Mouse (Mus musculus): Measurements from ENCODE around the gene Calr4. TPM values are rescaled to one million over a fixed set of nuclear protein-coding genes. Genes with fewer than 3 reads are reported as not detected.

The Calr4 gene
- total RNA-seq (2022), result 1 to 10 TPM in 2 of 4 experiments, under 1 TPM in 2; 0.76 to 2.0 (median 1.0) TPM

DNA sequence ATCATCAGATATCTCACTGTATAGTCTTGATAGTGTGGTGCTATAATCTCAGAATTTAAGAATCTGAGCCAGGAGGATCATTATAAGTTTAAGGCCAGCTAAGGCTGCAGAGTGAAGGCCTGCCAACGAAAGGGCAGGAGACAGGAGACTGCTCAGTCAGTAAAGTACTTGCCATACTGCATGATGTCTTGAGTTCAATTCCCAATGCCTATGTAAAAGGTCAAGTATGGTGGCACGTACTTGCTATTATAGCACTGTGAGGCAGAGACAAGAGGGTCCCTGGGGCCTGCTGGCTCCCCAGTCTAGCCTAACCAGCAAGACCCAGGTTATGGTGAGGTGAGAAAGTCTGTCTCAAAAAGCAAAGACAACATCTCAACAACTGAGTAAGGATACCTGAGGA is at the start of gene Calr4:
TSS of gene Calr4 (plus strand) at position 301 of the 400 bp plus-strand sequence.
- DNase-seq (ENCODE audit: low spot score in 2 of 2), result no peak

DNA sequence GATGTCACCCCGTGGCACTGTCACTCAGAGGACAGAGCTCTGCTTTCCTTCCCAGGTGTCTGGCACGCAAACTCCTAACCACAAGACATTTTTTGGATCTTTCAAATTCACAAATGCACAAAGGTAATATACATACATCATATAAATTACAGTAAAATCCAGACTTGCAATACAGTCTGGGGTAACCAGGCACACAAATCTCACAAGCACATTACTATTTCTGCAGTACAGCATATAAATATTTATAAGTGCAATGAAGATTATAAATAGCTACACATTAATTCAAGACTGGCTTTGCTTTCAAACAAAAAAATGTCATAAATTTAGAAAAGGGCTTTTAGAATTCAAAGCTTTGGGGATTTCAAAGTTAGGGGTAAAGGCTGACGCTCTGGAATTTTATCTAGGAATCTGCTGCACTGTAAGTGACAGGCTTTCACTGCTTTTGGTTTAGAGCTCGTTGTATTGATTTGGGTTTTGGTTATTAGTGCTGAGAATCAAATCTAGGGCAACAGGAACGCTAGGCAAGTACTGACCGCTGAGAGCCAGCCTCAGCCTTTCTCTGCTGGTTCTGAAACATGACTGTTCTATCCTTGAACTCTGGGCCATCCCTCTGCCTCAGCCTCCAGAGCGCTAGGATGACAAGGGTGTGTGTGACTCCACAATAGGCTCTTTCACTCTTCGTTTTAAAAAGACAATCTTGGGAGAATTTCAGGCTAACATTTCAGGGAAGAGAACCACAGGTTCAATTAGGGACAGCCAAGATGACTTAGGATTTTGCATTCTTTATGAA is 48.5 kb upstream of the Calr4 start:
- no peak for DNase-seq (ENCODE audit: low spot score in 2 of 2)

DNA sequence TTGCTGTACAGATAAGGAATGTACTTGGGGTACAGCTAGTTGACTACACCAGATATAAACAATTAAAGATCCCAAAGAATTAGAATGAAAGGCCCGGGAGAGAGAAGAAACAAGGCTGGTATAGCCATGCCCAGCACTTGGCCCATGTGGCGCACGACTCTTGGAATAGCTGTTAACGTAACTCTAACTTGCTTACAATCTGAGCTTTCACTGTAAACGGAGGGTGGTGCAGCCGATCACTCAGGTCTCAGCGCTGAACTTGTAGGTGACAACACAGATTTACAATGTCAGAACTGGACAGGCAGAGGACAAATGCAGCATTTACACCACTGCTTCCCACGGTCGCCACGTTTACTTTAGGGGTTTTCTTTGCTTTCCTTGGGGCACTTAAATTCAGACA is 42.7 kb upstream of the Calr4 start:
- DNase-seq (ENCODE audit: low spot score in 2 of 2), result no peak

DNA sequence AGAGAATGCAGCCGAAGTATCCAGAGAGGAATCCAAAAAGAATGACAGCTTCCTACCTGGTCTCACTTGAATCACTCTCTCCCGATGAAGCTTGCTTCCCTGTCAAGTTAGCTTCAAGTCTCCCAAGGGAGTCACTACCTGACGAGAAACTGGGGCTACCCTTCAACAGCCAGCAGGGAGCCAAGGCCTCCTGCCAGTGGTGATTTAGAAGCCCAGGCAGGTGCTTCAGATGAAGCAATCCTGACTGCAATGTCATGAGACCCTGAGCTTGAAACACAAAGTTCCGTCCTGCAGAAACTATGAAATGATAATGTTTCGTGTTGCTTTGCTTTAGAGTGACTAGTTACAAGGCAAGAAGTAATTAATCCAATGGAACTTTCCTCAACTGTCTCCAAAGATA is 40.4 kb upstream of the Calr4 start:
- DNase-seq (ENCODE audit: low spot score in 2 of 2), result no peak

DNA sequence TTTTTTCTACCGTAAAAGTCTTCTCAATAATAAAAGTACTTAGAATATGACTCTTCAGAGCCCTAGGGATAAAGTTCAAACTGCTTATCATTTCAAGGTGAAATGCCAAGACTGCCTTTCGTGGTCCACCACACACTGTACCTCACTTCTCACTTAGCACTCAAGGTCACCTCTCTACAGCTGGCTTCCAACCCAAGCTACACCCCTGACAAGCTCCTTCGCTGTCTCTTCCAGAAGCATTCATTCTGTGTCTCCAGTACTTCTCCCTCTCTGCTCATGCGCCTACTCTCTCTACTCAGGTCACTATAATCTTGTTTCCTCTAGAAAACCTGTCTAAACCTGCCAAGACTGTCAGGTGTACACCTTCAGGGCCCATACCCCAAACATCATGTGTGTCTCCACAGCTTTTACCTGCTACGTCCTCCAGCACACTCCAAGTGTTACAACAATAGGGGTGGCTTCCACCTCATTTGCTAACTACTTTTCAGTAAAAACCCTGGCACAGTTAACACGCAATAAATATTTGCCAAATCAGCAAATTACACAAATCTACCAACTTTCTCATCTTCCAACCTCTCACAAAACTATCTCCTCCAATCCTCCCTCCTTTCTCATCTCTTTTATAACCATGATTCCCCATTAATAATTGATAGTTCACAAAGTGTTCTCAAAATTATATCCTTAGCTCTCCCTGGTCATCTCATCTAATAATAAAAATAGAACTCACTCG is 38.2 kb upstream of the Calr4 start:
- DNase-seq (ENCODE audit: low spot score in 2 of 2), result no peak

DNA sequence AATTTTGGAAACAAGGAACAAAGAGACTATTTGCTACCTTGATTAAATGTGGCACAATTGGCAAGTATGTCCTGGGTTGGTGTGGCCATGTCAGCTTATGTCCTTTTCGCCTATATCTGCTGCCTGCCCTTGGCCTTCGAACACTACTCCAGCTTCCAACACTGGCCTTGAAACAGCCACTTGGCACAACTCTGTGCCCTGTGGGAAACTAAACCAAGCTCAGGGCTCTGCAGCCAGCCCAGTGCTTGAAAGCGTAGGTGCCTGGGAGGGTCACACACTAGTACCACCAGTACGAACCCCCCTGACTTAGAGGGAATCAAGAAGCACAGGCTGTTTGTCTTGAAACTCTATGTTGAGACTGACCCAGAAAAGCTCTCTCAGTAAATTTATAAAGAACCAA is 35.2 kb upstream of the Calr4 start:
- DNase-seq (ENCODE audit: low spot score in 2 of 2), result no peak

DNA sequence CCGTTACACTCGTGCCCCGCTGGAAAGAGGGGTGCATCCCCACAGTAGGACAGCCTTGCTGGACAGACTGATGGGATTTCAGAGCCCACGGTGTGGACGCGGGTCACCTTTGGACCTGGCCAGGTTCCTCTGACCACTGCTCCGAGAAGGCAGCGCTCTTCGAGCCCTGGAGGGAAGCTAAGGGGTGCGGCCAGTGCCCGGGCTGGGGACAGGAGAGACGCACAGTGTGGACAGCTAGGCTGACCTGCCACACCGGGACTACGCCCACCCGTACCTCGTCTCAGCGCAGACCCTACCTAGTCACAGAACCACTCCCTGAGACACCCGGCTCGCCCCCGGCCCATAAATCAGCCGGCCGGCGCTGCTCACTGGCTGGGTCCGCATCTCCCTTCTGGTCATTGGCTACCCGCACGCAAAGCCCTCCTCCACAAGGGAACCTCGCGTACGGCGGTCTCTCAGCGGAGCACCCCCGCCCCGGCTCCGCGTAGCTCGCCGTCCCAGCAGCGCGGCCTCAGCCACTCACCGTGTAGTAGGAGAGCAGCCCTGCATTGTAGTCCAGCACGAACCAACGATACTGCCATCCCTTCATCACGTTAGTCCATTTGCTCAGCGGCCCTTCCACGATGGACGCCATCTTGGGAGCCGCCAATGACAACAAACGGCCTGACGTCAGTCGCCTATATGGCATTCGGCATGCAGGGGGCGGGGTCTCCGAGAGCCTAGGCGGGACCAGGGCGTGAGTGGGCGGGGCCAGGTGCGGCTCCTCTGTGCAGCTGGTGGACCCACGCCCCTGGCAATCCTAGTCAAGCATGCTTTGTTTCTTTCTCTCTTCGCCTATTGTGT is 32.5 kb upstream of the Calr4 start, which contains the start of gene Osbpl9:
TSS of gene Osbpl9 (minus strand) at position 691 of the 843 bp plus-strand sequence.
- peak; percentile 94 to 97 for DNase-seq (ENCODE audit: low spot score in 2 of 2)

DNA sequence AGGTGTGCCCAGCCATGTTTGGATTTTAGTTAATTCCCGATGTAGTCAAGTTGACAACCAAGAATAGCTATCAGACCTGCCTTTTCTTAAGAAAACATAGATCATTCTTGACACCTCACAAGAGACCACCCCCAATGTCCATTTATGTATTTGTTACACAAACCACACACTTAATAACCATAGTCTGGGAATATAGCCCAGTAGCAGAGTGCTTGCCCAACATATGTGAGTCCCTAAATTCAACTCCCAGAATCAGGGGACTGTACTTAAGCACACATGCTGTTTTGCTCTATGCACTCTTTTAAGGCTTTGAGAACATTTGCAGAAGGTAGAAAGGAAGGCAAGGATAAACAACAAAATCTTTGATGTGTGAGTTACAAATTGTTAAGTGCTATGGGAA is 30.4 kb upstream of the Calr4 start:
- no peak for DNase-seq (ENCODE audit: low spot score in 2 of 2)

DNA sequence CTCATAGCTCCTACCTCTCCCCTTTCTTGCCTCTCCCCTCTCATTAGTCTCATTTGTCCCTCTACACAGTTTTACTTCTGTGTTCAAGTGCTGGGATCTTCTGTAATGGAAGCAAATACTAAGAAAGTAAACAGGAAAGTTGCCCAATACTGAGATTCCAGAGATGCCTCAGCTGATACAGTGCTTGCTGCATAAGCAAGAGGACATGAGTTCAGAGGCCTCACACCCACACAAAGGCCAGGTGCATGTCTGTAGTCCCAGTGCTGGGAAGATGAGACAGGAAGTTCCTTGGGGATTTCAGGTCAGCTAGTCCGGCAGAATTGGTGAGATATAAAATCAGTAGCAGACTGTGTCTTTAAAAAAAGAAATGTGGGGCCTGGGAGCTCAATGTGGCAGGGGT is 29.9 kb upstream of the Calr4 start:
- DNase-seq (ENCODE audit: low spot score in 2 of 2), result no peak

DNA sequence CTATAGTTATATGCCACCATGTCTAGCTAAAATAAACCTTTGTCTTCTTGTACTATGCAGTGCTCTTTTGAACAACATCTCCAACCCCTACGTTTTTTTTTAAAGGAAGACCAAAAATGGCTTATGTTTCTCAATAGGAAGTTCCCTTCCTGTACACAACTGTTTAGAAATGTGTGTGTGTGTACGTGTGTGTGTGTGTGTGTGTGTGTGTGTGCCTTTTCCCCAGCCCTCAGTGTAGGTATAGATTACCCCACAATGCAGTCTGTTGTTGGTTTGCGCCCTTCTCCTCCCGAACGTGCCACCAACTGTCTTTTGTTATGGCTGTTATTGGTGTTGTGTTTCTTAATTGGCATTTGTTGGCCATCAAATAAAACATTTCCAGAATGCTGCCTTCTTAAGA is 26.8 kb upstream of the Calr4 start:
- DNase-seq (ENCODE audit: low spot score in 2 of 2), result no peak

DNA sequence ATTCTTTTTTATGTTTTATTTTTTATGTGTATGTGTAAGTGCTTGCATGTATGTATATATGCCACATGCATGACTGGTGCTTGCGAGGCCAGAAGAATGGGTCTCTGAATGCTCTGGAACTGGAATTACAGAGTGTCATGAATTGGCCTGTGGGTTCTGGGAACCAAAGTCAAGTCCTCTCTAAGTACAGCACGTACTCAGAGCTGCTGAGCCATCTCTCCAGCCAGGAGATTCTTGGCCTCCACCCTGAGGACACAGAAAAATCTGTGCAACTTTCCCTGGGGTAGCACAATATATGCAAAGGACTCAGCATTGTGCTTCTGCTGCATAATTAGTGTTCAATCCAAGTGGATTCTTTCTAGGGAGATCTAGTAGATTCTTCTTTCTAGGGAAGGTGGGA is 24.0 kb upstream of the Calr4 start:
- DNase-seq (ENCODE audit: low spot score in 2 of 2), result no peak

DNA sequence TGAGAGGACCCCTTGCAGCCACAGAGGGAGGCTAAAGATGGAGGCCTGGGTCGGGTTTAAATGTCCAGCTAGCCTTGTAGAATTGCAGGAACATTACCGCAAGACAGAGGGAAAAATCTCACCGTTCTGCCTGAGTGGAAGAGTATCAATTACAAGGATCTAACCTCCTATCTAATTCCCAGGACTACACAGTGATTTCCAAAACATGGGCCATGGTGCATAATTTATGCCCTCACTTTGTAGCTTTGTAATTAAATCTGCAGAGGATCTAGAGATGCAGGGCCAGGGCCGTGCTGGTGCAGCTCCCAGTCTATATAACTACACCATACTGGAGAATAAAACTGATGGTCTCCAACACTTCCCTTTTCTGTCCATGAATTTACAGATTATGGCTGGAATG is 23.4 kb upstream of the Calr4 start:
- no peak for DNase-seq (ENCODE audit: low spot score in 2 of 2)

DNA sequence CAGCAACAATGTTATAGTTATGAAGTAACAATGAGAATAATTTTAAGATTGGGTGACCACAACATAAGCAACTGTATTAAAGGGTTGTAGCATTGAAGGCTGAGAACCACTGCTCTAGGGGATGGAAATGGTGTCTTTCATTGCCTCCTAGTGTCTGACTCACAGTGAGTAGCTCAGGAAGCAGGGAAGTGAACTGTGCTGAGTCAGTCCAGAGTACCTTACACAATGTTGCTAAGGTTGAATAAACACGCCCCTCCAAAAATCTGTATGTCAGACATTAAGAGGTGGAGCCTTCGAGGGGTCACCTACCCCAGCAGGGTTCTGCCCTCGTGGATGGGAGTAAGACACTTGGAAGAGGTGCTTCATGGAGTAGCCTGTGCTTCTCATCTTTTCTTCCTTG is 20.3 kb upstream of the Calr4 start:
- DNase-seq (ENCODE audit: low spot score in 2 of 2), result no peak

DNA sequence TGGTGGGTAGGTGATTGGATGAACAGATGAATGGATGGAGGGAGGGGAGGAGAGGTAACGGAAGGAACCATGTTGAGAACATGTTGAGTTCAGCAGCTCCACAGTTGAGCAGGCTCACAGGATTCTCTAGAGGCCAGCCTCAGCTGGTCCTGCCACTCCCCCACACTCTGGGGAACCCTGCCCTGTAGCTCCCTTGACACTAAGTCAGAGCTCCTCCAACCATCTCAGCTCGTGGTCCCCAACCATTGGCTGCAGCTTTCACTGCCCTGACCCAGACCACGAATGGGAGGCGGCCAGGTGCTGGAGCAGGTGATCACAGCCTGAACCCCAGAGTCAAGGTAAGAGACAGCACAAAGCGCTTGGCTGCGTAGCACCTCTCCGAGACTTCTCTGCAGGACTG is 16.3 kb upstream of the Calr4 start:
- DNase-seq (ENCODE audit: low spot score in 2 of 2), result no peak

DNA sequence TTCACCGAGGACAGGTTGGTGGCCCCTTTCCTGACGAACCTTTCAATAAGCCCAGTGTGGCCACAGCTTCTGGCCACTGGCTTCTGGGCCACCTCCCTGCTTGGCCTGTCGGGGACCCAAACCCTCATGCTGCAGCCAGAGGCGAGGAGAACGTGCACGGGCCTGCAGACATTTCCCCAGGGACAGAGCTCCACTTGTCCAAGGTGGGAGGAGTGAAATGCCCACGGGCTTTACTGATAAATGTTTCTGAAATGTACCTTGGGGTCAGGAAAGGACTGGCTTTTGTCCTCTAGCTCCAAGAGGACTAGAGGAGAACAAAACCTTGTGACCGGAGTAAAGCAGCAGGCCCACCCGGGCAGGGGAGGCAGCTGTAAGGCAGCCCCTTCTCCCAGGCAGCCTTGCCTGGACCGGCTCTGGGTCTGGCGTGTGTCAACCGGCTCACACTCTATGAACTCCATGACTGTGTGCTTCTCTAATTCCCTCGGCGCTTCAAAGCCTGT is 13.8 kb upstream of the Calr4 start:
- no peak for DNase-seq (ENCODE audit: low spot score in 2 of 2)

DNA sequence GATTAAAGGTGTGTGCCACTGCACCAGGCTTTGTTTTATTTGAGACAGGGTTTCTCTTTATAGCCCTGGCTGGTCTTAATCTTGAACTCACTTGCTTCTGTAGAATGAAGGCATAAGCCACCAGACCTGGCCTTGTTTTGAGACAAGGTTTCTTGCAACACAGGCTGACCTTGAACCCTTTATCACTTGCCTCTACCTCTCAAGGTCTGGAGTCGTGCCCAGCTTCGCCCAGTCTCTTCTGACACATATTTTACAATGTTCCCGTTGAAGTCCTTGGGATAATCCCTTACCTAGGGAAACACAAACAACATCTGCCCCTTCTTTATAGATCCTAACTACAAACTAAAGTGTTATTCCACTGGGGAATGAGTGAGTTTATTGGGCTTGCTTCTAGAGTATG is 12.3 kb upstream of the Calr4 start:
- no peak for DNase-seq (ENCODE audit: low spot score in 2 of 2)

DNA sequence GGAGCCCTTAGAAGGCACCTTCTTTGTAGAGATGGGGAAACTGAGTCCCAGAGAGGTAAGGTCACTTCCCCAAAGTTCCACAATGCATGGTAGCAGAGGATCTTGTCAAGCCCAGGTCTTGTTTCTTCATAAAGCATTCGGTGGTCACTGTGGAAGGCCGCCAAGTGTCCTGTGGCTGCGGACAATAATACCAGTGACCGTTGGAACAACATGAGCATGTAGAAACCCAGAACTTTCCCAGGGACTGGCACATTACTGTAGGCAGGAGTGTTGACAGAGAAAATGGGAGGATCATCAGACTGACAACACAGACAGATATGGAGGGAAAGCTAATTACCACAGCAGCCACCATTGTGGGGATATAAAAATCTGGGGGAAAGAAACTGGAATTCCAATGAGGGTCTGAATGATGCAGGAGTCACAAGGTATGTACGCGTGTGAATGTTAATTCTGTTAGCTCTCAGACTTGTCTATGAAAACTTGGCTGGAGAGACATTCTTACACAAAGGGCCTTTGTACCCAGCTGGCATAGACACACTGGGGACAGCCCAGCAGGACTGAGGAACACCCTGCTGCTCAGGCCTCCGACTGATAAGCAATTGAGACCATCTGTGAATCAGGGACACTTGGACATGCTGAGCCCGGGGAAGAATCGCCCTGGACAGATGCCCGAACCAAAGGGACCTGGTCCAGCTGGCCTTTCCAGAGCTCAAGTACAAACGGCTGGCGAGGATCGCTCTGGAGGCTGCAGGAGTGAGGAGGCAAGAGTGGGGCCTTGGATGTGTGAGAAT is 9.3 kb upstream of the Calr4 start:
- DNase-seq (ENCODE audit: low spot score in 2 of 2), result peak; percentile 89 to 92

DNA sequence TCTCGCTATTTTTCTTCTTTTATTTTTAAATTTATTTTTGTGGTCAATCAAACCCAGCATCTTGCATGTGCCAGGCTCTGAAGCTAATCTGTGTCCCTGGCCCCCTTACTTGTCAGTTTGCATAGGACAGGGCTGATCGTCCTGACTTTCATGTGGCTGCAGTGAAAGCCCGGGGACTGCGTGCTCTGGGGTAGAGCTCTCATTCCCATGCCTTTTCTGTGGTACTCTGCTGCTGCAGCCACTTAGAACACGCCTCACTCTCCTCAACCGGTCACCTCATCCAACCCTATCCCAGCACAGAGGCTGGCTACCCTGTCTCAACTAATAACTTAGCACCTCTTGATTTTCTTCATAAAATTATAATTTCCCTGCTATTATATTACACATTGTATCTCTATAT is 8.7 kb upstream of the Calr4 start:
- DNase-seq (ENCODE audit: low spot score in 2 of 2), result no peak

DNA sequence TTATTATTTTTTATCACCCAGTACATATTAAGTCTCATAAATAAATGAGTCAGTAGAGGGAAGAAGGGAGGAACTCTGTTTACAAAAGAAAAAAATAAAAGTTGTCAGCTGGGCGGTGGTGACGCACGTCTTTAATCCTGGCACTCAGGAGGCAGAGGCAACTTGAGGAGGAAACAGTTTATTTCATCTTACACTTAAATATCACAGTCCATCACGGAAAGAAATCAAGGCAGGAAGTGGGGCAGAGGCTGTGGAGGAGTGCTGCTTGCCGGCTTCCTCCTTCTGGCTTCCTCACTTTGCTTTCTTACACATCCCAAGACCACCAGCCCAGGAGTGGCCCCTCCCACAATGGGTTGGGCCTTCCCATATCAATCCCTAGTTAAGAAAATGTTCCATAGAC is 8.2 kb upstream of the Calr4 start:
- DNase-seq (ENCODE audit: low spot score in 2 of 2), result no peak

DNA sequence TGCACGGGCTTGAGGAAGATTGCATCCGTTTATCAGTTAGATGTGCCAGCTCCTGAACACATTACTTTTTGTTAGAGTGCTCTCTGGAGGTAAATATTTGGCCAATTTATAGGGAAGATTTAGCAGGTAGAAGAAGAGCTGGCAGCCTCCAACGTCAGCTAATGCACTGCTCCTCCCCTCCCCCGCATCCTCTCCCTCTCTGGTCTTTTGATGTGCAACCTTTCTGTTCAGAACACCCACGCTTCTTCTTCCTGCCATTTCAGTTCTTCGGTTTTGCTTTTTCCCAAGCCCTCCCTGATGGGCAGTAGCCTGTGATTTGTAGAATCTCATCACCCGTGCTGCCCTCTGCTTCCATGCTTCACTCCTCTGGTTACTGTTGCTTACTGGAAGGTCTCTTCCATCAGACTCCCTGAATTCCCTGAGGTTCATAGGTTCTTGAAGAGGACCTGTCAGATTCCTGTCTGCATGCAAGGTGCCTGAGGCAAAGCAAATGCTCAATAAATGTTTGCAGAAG is 4.5 kb upstream of the Calr4 start:
- DNase-seq (ENCODE audit: low spot score in 2 of 2), result no peak
